Mouse (Mus musculus) cerebellum, adult 9-11 months (tissue): Measurements from ENCODE around the gene Cnn1.
A peak's percentile ranks its signal among the peaks of the same experiment; 100 is the strongest.
"Not testable (repeated sequence)": the region's sequence is repeated elsewhere in the genome, so short reads cannot be mapped to it uniquely, and the experiment has no call there.

Source experiments
- DNase-seq: peaks from one replicate; pipeline ENCODE4 v3.0.0; 2022

Gene Cnn1

DNA sequence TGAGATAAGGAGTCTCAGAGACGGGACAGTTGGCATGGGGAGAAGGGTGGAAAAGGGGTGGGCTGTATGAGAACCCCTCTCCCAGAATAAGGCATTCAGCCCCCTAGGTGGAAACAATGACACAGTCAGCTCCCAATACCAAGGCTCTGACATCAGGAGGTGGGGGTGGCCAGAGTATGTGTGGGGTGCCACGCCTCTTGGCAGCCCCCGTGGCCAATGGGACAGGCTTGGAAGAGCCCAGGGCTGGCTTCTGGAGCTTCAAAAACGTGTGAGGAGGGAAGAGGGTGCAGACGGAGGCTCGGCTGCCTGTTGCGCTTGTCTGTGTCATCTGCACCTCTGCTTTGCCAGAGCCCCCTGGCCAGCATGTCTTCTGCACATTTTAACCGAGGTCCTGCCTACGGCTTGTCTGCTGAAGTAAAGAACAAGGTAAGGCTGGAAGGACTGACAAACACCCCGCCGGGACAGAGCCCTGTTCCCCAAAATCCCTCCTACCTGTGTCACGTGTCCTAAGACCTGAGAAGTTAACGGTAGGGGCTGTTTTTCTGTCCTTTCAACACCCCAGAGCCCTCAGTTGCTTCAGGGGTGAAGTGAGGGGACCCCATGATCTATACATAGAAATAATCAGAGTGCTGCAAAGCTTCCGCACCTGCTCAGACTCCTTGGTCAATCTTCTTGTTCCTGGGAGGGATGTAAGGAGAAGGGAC, at the start of gene Cnn1:
Cnn1 (plus strand) TSS at position 224 of the 704 bp plus-strand sequence.
- no peak for DNase-seq

DNA sequence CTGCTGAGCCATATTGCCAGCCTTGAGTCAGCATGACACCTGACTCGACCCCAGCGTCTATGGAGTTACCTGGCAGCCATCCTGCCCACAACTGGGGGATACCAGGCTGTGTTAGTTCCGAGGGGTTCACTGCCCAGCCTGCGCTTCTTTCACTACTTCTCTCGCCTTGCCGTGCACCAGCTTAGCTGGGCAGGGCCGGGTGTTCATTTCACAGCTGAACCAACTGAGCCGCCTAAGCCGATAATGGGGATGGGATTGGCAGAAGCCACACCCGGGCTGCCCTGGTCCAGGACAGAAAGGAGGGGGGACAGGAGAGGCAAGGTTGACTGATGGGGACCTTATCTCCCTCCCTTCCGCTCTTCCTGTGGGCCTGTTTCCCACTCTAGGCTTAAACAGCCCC, 49.7 kb upstream of the Cnn1 start:
- DNase-seq, result peak; percentile 70

GRCm38 (mm10) chr9:22049721-22050270, 49.2 kb upstream of the Cnn1 start:
- peak; percentile 75 for DNase-seq

DNA sequence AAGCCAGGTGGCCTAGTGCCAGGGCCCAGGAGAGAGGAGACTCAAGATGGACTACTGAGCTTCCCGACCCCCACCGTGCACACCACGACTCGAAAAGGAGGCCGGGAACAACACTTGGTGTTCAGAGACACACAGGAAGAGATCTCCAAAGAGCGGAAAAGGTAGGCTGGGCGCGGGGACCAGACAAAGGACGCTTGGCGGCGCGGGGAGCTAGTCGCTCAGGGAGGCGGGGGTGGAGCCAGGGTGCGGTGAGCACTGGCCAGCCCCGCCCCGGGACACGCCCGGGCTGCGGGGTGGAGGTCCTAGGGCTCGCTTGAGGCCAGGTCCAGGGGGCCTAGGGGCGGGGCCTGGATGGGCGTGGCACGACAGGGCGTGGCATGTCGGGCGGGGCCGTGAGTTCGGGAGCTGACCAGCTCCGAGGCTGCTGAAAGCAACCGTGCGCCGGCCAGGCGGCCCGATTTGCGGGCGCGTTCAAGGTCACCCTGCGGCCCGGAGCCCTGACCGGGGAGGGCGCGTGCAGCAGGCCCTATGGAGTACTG, 48.6 kb upstream of the Cnn1 start:
- peak; percentile 92 for DNase-seq

DNA sequence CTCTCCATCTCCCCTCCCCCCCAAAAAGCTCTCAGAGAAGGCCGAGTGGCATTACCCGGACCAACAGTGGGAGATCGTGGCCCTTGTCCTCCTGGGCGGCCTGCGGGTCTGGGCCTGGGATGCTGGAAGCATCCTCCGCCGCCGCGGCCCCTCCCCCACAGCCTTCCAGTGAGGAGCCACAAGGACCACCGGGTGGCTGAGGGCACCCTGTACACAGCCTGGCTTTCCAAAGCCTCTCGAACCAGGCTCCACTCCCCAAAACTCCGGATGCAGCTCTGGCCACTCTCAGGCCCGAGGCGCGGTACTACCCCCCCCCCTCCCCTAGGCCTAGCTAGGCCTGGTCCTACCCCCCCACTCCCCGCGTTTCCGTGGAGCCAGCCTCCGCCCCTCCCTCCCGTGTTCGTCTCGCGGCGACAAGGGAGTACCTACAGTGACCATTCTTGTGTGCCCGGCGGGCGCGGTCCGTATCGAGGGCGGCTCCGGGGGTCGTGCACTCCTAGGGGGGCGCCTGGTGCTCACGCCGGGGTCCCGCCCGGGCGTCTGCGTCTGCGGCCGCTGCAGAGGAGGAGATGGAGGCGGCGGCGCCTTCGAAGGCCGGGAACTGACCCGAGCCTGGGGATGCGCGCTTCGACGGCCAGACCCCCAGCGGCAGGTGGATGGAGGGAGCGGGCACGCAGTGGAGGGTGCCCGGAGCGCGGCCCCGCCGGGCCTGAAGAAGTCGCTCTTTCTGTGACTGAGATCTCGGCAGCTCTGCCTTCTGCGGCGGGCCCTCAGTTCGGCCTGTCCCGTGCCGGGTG, 47.7 kb upstream of the Cnn1 start:
- peak; percentile 84 for DNase-seq

- peak; percentile 93 for DNase-seq
Measured at GRCm38 (mm10) chr9:22051958-22052254, 47.1 kb upstream of the Cnn1 start, which contains the start of gene Elavl3. Gene Elavl3, minus strand, starts transcription at chr9:22052023.

DNA sequence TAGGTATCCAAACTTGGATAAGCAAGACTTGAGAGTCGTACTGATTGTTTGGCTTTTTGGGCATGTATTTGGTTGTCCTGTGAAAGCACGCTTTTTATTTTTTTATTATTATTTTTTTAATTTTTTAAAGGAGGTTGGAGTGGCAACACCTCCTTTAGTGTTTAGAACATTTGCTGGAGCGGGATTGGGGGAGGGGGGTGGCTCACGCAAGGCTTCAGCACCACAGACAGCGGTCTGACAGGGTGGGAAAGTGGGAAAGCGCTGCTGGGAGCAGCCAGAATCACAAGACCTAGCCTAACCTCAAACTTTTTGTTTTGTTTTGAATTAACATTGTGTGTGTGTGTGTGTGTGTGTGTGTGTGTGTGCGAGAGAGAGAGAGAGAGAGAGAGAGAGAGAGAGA, 45.4 kb upstream of the Cnn1 start:
- no peak for DNase-seq

- peak; percentile 89 for DNase-seq
Measured at GRCm38 (mm10) chr9:22054411-22055076, 44.5 kb upstream of the Cnn1 start.

DNA sequence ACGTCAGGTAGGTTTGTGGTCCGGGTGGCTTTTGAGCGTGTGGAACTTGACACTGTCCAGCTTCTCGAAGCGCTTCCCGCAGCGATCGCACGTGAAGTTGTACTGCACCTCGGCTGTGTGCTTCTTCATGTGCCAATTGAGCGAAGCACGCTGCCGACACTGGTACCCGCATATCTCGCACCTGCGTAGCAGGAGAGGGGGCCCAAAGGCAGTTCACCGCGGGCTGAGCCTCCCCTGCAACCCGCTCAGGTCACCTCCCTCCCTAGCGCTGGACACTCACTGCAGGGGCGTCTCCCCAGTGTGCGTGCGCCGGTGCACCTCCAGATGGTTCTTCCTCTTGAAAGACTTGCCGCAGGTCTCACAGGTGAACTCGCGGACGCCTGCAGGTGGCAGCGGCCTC, 43.3 kb upstream of the Cnn1 start:
- DNase-seq, result peak; percentile 70

GRCm38 (mm10) chr9:22056303-22056910, 42.6 kb upstream of the Cnn1 start:
- no peak for DNase-seq

DNA sequence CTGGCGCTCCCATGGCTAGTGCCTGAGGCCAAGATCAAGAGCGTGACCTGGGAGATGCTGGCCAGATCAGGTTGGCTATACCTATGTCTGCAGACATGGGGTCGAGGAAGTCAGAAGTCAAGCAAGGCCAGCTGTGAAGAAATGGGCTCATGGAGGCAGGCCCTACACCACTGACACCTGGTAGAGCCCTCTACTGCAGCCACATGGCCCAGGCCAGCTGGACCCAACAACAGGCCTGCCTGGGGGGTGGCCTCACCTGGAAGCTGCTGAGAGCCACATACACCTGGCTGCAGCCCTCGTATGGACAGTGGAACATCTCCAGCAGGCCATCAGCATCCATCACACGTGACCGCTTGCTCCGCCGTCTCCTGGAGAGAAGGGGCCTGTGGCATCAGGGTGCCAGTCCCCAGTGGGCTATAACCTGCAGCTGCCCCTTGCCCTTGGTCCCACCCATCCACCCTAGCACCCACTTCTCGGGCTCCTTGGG, 41.9 kb upstream of the Cnn1 start:
- DNase-seq, result no peak

GRCm38 (mm10) chr9:22058011-22058424, 41.0 kb upstream of the Cnn1 start:
- DNase-seq, result peak; percentile 85

GRCm38 (mm10) chr9:22061339-22061738, 37.7 kb upstream of the Cnn1 start:
- DNase-seq, result peak; percentile 86

DNA sequence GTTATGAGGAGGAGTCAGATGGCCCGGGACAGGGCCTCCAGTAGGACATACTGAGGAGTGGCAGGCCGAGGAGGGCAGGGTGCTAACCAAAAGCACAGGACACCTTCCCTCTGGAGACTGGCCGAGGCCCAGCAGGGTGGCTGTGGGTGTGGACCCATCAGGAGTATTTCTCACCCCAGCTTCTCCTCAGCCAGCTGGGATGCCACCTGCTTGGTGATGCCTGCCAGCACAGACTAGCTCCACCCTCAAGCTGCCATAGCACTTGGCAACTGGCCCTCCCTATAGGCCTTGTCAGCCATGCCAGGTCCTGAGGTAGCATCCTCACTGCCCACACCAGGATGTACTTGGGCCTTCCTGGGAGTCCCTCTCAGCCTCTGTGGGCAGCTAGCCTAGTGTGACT, 34.7 kb upstream of the Cnn1 start:
- DNase-seq, result peak; percentile 96

GRCm38 (mm10) chr9:22065642-22066041, 33.4 kb upstream of the Cnn1 start:
- no peak for DNase-seq

GRCm38 (mm10) chr9:22066433-22066832, 32.6 kb upstream of the Cnn1 start:
- peak; percentile 75 for DNase-seq

DNA sequence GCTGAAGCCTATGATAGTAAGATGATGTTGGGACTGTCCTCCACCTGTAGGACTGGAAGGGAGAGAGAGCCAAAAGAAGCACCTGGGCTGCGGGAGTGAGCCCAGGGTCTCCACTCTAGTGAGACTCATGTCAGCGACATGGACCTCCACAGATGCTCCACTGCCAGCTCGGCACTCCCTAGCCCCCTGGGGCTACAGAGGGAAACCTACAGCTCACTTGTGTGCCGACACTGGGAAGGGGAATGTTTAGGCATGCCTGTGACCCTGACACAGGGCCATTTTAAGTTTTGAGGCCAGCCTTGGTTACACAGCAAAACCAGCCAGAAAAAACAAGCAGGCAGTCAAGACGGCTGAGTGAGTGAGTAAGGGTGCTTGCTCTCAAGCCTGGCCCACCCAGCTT, 31.8 kb upstream of the Cnn1 start:
- DNase-seq, result no peak

DNA sequence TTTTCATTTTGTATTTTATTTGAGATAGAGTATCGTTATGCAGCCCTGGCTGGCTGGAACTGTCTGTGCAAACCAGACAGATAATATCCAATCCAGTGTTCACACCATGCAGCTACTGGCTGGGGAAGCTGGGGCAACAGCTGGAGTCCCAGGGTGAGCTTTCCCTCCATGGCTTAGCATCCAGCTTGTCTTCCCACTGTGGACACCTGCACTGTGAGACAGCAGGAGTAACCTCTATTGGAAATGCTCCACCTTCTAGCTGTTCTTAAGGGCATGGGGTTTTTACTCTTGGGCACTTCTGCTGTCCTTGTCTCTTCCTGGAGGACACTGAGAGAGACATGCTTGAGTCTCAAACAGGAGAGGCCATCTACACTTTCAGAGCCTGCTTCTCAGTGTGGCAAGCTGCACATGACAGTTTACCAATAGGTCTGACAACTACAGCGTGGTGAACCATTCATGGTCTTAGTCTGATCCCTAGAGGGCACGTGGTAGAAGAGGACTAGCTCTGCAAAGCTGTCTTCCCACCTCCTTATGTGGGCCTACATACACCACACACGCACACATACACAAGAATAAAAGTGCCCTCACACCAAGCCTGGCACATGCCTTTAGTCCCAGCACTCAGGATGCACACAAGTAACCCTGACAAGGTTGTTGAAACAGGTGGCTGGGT, 29.0 kb upstream of the Cnn1 start:
- DNase-seq, result no peak

- peak; percentile 98 for DNase-seq
Measured at GRCm38 (mm10) chr9:22070791-22071573, 28.0 kb upstream of the Cnn1 start, which contains the start of the genes Gm49318 and Zfp653. Gene Gm49318, minus strand, starts transcription at chr9:22071259. Gene Zfp653, minus strand, starts transcription at chr9:22071376.

DNA sequence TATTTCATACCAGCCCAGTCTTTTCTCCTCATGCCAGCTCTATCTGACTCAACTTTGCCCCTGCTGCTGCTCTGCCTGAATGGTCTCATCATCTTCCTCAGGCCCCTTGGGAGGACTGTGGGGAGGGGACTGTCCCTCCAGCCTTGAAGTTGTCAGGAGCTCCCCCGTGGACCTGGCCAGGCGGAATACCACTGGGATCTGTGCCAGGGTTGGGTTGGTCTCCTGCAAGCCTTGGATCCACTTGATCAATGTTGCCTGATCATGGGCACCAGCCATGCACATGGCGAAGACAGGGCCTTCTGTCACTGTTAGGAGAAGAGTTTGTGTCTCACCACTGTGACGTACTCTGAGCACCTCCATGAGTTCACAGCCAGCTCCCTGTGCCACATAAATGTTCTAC, 26.7 kb upstream of the Cnn1 start:
- peak; percentile 82 for DNase-seq

DNA sequence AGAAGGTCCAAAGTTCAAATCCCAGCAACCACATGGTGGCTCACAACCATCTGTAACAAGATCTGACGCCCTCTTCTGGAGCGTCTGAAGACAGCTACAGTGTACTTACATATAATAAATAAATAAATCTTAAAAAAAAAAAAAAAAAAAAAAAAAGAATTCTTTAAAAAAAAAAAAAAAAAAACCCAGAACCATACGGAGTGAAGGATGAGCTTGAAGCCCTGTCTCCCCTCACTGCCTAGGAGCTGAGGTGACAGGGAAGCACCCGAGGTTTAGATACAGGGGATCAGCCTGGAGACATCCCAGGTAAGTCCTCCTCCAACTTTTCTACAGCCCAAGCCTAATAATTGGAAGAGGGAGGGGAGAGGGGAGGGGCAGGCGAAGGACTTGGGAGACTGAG, 23.2 kb upstream of the Cnn1 start:
- DNase-seq, result not testable (repeated sequence)
